ENCODE assay signal across 8 mouse cellular contexts in the genomic region with DNA sequence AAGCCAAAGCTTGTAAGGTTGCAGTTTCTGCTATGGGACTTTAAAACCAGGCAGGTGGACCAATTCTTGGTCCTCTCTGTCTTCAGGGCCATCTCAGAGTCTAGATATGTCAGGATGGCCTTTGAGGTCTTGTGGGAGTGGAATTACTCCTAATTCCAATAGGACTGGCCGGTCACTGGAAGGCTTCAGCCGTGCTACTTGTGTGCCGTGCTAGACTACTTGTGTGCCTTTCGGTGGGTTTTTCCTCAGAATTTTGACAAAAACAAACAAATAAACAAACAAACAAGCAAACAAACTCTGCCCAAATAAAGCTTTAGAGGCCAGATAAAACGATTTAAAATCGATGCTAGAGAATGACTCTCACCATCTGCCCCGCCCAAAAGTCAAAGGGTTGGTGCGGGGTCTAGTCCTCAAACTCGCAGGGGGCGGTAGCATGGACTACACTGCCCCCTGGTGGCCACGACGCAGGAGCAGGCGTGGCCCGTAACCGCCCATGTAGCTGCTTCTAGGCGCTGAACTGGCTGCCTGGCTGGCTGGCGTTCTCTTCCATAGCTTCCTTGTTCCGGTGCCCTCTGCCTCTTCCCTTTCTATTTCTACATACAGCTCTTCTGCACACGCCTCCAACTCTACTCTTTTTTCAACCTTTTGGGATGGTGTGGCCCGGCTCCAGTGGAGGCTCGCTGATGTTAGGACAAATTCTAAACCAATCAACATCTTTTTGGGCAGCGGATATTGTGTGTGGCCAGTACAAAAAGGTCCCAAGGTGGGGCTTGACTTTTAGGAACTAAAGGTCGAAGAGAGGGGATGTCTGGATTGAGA. TPM values are rescaled to one million over a fixed set of nuclear protein-coding genes. Genes with fewer than 3 reads are reported as not detected.
A peak's percentile ranks its signal among the peaks of the same experiment; 100 is the strongest.
DNase-seq lines count a peak whose midpoint lies in the region; ATAC-seq and TF ChIP-seq lines count a peak whose summit lies in the region.

No protein-coding gene starts in this region.

- peak overlapping the region; percentile 26 for H3K4me2 ChIP-seq in forebrain, embryonic 15.5 days (replicated peaks)
- peak overlapping the region; percentile 48 for H3K4me2 ChIP-seq in neural tube, embryonic 15.5 days

- H3K27me3 ChIP-seq in ES-Bruce4 (ENCODE audit: control insufficient read depth, insufficient read depth, low read length, poor library complexity, severe bottlenecking), result no peaks in the 10 kb centered on the region
- H3K27me3 ChIP-seq in forebrain, embryonic 15.5 days, result no peaks in the 10 kb centered on the region
- 0 out of 2 replicates have a peak, but pooled peaks cover 3% of the 10 kb centered on the region for H3K27me3 ChIP-seq in neural tube, embryonic 15.5 days (replicated peaks)

- 0 out of 2 replicates have a peak, but pooled peaks have one; percentile 41 for TF ChIP-seq EP300 in ES-Bruce4 (IDR thresholded peaks at IDR 0.05; ENCODE audit: insufficient read depth, low read depth, low read length)

- WGBS in forebrain, embryonic 15.5 days, result 17% methylated on average over 23 of the region's 23 CpGs
- WGBS in lung, adult 2 months, result 10% methylated on average over 23 of the region's 23 CpGs
- WGBS in neural tube, embryonic 15.5 days, result 12% methylated on average over 23 of the region's 23 CpGs

- peak overlapping the region; percentile 72 for H3K27ac ChIP-seq in ES-Bruce4 (ENCODE audit: insufficient read depth, low read length)
- H3K27ac ChIP-seq in forebrain, embryonic 15.5 days (replicated peaks), result no peak overlapping the region
- no peak overlapping the region for H3K27ac ChIP-seq in neural tube, embryonic 15.5 days (replicated peaks)

- no peaks in the 10 kb centered on the region for H3K9me3 ChIP-seq in ES-Bruce4 (replicated peaks; ENCODE audit: control insufficient read depth, insufficient read depth, low read length, poor library complexity, severe bottlenecking)
- no peaks in the 10 kb centered on the region for H3K9me3 ChIP-seq in forebrain, embryonic 15.5 days
- H3K9me3 ChIP-seq in neural tube, embryonic 15.5 days (replicated peaks), result no peaks in the 10 kb centered on the region

- no peak overlapping the region for H3K9ac ChIP-seq in ES-Bruce4 (ENCODE audit: low read depth, poor library complexity, severe bottlenecking)
- H3K9ac ChIP-seq in forebrain, embryonic 15.5 days (replicated peaks), result 0 out of 2 replicates have a peak overlapping the region, but pooled peaks have one; percentile 20
- H3K9ac ChIP-seq in neural tube, embryonic 15.5 days (replicated peaks), result 0 out of 2 replicates have a peak overlapping the region, but pooled peaks have one; percentile 28

- TF ChIP-seq CTCF in ES-Bruce4 (IDR thresholded peaks at IDR 0.05; ENCODE audit: low read depth, low read length), result peak; percentile 92
- TF ChIP-seq CTCF in lung, adult 2 months (IDR thresholded peaks at IDR 0.05; ENCODE audit: insufficient read depth, low read length), result peak; percentile 70

- intact Hi-C loops in heart, postnatal 36 days (cut with DNase I), result loop anchor here (1.0 to 2.0 kb wide), 3 partner anchors 28 to 106 kb away; no protein-coding TSS in a partner anchor

- peak; percentile 87 to 89 for DNase-seq in heart, postnatal 36 days
- peak; percentile 54 to 83 for DNase-seq in layer of hippocampus, adult 18-20 months (ENCODE audit: low spot score in 2 of 2)
- DNase-seq in lung, adult 2 months, result peak; percentile 80
- peak; percentile 82 for DNase-seq in testis, postnatal 14 days (ENCODE audit: low spot score)

- no peak overlapping the region for H3K4me3 ChIP-seq in ES-Bruce4 (ENCODE audit: low read depth, low read length)
- H3K4me3 ChIP-seq in forebrain, embryonic 15.5 days, result peak overlapping the region; percentile 3; the same call in 1 of the 2 replicates
- H3K4me3 ChIP-seq in lung, adult 2 months (replicated peaks; ENCODE audit: extremely low read depth, low read depth, low read length), result peak overlapping the region; percentile 39
- 0 out of 2 replicates have a peak overlapping the region, but pooled peaks have one; percentile 19 for H3K4me3 ChIP-seq in neural tube, embryonic 15.5 days (replicated peaks)

- no peak for TF ChIP-seq POLR2A in ES-Bruce4 (IDR thresholded peaks at IDR 0.05; ENCODE audit: insufficient read depth, low read length)
- TF ChIP-seq POLR2A in lung, adult 2 months (IDR thresholded peaks at IDR 0.05; ENCODE audit: borderline replicate concordance, extremely low read depth, low read depth, low read length), result peak; percentile 85; the same call in 1 of the 2 replicates

- no peaks in the 10 kb centered on the region for H3K4me1 ChIP-seq in ES-Bruce4 (ENCODE audit: control insufficient read depth, insufficient read depth, low read length)
- H3K4me1 ChIP-seq in forebrain, embryonic 15.5 days, result peaks cover 7% of the 10 kb centered on the region; the same call in 1 of the 2 replicates
- H3K4me1 ChIP-seq in lung, adult 2 months (ENCODE audit: control insufficient read depth, insufficient read depth, low read length), result peaks cover 5% of the 10 kb centered on the region
- peaks cover 14% of the 10 kb centered on the region for H3K4me1 ChIP-seq in neural tube, embryonic 15.5 days

- H3K36me3 ChIP-seq in ES-Bruce4 (ENCODE audit: control insufficient read depth, insufficient read depth, low read length, poor library complexity, severe bottlenecking), result no peaks in the 10 kb centered on the region
- no peaks in the 10 kb centered on the region for H3K36me3 ChIP-seq in forebrain, embryonic 15.5 days
- no peaks in the 10 kb centered on the region for H3K36me3 ChIP-seq in neural tube, embryonic 15.5 days

- peak; percentile 72; the same call in 1 of the 2 replicates for ATAC-seq in cerebellum, adult (ENCODE audit: insufficient number of reproducible peaks, low FRiP score, low TSS enrichment)
- ATAC-seq in forebrain, embryonic 15.5 days (replicated peaks), result peak; percentile 96
- peak; percentile 94 for ATAC-seq in neural tube, embryonic 15.5 days (ENCODE audit: low FRiP score)

RNA-seq across cellular contexts. Expression of gene Scgb1a1, which starts 5.4 kb away (rescaled TPM):
- not detected in 2 replicates for polyA plus RNA-seq in ES-Bruce4 (2011; ENCODE audit: insufficient read depth, insufficient read length, low read depth, missing spikeins)
- not detected in 2 replicates for polyA plus RNA-seq in forebrain, embryonic 15.5 days (2015; fragmentation: Nextera tagmentation; extraction: Ambion mirVana)
- total RNA-seq in heart, postnatal 36 days (2021), result not detected
- not detected for total RNA-seq in layer of hippocampus, adult 18-20 months (2021)
- polyA plus RNA-seq in lung, adult 2 months (2012; rRNA removed), result 138,577 and 142,361 TPM in 2 replicates
- not detected in 2 replicates for polyA plus RNA-seq in neural tube, embryonic 15.5 days (2015; fragmentation: Nextera tagmentation; extraction: Ambion mirVana)

RNA-seq across cellular contexts. Expression of gene Asrgl1, which starts 53.0 kb away (rescaled TPM):
- polyA plus RNA-seq in ES-Bruce4 (2011; ENCODE audit: insufficient read depth, insufficient read length, low read depth, missing spikeins), result 14.8 and 23.3 TPM in 2 replicates
- 32.0 and 33.5 TPM in 2 replicates for polyA plus RNA-seq in forebrain, embryonic 15.5 days (2015; fragmentation: Nextera tagmentation; extraction: Ambion mirVana)
- 10 to 100 TPM; 24.3 to 28.4 TPM for total RNA-seq in heart, postnatal 36 days (2021)
- 100 to 1,000 TPM; 151 to 160 TPM for total RNA-seq in layer of hippocampus, adult 18-20 months (2021)
- 1.4 and 2.2 TPM in 2 replicates for polyA plus RNA-seq in lung, adult 2 months (2012; rRNA removed)
- 31.6 and 32.6 TPM in 2 replicates for polyA plus RNA-seq in neural tube, embryonic 15.5 days (2015; fragmentation: Nextera tagmentation; extraction: Ambion mirVana)

Comparison
In these comparisons a context has a peak if more than half of its experiments do, and no peak if none do; other contexts are left out.
1. RNA of gene Scgb1a1, which starts 5.4 kb away (polyA plus RNA-seq): 138,577 to 142,361 TPM in lung, adult 2 months; not detected in ES-Bruce4, not detected in forebrain, embryonic 15.5 days and not detected in neural tube, embryonic 15.5 days; every median in the first group is over 1,000 times any median in the second.
2. Peak in every context shown above with its lines, with median percentiles within 50 percentile points of each other: ATAC-seq and DNase-seq.